Mouse (Mus musculus): ENCODE measurements around the gene Psph.
"Not testable (repeated sequence)": the region's sequence is repeated elsewhere in the genome, so short reads cannot be mapped to it uniquely, and the experiment has no call there.

The Psph gene

DNA sequence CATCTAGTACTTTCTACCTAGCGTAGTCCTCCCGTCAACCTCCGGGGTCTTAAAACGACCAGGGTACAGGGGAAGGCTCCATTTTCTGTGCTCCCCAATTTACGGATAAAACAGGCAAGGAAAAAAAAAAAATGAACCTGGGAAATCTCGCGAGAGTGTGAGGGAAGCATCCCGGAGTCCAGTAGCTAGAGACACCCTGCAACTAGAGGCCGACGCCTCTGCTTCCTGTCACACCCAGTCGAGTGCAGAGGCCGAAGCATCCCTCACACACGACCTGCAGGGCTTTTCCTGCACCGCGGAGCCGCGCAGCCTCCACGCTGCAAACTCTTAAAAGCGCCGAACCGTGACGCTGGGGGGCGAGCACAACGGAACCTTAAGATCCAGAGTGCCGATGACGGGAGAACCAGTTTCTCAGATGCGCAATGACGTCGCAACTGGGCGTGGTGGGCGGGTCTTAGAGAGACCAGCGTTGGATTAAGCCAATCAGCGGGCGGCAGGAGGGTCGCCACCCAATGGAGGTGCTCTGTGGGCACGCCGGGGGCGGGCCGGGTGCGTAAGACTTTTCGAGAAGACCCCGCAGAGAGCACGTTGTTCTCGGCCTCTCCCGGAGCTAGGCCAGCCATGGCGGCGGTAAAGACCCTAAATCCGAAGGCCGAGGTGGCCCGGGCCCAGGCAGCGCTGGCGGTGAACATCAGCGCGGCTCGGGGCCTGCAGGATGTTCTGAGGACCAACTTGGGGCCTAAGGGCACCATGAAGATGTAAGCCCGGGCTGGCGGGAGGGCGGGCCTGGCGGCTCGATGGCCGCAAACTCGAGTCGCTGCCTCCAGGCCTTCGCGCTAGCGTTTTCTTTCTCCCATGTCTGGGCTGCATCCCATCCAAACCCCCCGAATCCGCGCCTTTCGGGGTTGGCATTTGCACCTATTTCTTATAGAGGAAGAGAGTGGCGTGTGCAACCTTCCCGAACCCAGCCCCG is at the start of gene Psph:
Psph (minus strand) TSS at position 632 of the 973 bp plus-strand sequence.
- DNase-seq (ENCODE audit: inconsistent ontology term), result peak; percentile 99

DNA sequence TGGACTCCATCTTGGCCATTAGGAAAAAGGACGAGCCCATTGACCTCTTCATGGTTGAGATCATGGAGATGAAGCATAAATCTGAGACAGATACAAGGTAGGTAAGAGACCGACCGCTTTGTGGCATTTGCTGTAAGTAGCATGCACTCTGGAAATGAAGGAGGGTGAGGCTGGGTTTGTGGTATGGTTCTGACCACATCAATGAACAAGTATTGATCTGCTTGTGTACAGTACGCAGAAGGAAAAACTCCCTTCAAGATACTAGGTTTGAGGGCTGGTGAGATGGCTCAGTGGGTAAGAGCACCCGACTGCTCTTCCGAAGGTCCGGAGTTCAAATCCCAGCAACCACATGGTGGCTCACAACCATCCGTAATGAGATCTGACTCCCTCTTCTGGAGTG is 3.3 kb upstream of the Psph start:
- not testable (repeated sequence) for DNase-seq (ENCODE audit: inconsistent ontology term)

DNA sequence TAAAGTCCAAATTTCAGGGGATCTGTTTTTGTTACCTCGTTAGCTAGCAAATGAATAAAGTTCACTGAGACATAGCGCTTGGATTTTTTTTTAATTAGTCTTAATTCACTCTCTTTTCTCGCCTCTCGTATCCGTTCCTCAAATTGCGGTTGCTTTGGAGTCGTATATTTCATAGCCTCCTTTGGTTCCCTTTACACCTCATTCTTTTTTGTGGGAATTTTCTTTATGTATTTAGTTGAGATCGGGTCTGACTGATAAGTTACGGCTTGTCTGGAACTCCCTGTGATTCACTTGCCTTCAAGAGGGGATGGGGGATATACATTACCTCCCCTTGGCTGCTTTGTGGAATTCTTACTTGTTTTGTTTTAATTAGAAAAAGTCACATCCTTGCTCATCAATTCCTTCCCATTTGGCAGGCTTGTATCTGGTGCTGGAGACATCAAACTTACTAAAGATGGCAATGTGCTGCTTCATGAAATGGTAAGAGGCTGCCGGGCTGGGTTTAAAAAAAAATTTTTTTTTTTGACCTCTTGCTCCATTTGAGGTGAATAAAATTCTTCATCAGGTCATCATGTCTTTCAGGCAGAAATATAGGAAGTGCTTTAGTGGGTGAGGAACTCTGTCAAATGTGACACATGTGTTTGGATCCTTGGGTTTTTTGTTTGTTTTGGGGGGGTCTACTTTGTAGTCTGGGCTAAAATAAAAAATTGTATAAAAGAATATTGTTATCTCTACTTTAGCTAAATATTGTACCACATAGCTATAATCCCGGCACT is 757 bp upstream of the Psph start:
- no peak for DNase-seq (ENCODE audit: inconsistent ontology term)

DNA sequence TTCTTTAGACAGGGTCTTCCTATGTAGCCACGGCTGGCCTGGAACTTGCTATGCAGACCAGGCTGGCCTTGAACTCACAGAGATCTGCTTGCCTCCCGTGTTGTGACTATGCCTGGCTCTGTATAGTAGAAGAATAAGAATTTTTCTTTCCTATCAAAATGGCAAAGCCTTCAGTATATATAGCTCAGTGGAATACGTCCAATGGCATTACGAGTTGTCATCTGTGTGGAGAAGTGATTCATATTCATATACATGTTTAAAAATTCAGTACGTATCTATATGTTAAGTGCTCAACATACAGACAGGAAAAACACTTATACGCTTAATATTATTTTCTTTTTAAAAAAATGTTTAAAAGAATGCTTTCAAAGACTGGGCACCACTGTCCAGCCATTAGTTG is 1.1 kb downstream of the Psph start:
- peak; percentile 17 for DNase-seq (ENCODE audit: inconsistent ontology term)

DNA sequence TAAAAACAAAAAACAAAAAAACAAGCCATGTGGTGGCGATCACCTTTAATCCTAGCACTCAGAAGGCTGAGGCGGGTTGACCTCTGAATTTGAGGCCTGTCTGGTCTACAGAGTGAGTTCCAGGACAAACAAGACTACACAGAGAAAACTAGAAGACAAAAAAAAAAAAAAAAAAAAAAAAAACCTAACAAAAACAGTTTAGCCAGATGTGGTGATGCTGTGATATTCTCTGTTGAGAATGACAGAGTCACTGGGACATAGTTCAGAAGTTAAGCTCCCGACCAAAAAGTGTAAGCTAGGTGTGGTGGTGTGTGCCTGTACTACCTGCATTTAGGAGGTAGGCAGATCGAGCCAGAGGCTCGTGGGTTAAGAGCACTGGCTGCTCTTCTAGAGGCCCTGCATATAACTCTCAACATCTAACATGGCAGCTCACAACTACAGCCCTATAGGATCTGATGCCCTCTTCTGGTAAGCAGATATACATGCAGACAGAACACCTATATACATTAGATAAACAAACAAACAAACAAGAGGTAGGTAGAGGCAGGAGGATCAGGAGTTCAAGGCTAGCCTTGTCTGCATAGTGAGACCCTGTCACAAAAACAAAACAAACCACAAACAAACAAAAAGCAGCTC is 1.9 kb downstream of the Psph start:
- DNase-seq (ENCODE audit: inconsistent ontology term), result no peak

DNA sequence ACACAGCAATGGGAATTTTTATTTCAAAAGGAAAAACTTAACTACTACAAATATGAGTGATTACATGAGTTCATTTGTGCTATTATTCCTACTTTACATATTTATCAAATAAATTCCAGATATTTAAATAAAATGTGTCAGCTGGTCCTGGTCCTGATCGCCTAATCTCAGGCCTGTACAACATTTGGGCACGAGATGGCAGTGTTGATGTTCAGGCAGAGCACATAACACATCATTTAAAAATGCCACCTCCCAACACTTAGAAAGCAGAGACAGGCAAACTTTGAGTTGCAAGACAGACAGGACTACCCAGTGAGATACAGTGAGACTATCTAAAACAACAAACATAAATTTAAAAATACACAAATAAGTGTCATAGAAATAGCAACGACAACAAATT is 5.0 kb downstream of the Psph start:
- DNase-seq (ENCODE audit: inconsistent ontology term), result peak; percentile 19

DNA sequence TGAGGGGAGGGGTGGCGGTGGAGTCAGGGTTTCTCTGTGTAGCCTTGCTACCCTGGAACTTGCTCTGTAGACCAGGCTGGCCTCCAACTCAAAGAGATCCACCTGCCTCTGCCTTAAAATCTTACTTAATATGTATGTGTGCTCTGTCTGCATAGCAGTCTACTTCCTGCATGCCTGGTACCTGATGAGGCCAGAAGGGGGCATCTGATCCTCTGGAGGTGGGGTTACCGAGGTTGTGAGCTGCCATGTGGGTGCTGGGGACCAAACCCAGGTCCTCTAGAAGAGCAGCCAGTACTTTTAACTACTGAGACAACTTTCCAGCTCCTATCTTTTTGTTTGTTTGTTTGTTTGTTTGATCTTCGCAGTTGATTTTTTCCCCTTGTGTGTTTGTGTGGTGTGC is 7.1 kb downstream of the Psph start:
- no peak for DNase-seq (ENCODE audit: inconsistent ontology term)

DNA sequence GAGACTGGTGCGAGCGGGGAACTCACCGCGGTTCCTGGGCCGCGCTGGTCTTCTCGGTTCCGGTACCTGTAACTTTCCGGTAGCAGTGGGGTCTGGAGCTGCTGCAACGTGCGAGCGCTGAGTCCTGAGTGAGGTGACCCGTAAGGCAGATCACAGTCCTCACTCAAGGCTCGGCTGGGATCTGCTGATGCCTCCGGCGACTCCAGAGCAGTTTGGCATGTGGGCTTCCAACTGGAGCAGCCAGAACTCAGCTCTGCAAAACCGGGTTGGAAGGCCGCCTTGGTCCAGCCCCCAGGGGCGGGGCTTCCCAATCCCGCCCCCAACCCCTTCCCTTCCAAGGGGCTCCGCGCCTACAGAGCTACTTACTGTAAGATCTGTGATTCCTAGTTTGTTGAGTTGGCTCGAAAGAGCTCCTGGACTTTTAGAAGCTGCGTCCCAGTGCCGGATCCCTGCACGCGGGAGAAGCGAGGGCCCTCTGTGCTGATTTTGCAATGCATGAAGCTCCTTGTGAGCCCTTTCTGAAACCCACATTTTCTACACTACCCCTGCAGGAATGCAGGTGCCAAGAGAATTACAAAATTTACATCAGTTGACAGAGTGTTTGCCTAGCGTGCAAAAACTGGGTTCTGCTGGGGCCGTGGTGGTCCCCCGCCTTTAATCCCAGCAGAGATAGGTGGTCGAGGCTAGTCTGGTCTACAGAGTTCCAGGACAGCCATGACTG is 8.1 kb downstream of the Psph start:
- peak; percentile 93 for DNase-seq (ENCODE audit: inconsistent ontology term)

DNA sequence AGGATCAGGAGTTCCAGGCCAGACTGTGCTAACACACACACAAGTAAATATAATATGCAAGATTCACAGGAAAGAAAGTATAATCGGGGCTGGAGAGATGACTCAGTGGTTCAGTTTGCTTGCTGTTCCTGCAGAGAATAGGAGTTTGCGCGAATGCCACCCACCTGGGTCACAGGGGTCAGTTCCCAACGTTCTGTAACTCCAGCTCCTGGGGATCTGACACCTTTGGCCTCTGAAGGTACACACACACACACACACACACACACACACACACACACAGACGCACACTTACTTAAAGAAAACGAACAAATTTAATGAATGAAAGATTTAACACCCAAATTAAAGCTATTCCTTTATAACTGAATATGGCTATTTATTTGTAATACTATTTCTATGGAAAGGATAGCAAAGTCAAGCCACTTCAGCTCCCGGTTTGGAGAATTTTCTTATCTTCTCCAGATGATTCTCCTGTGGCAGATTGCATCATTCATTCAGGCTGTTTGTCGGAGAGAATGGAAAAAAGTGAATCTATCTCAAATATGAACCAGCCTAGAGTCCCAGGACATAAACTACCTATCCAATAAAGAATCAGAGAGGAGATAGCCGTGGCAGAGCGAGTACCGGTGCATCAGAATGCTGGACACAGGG is 8.8 kb downstream of the Psph start:
- peak; percentile 9 for DNase-seq (ENCODE audit: inconsistent ontology term)

DNA sequence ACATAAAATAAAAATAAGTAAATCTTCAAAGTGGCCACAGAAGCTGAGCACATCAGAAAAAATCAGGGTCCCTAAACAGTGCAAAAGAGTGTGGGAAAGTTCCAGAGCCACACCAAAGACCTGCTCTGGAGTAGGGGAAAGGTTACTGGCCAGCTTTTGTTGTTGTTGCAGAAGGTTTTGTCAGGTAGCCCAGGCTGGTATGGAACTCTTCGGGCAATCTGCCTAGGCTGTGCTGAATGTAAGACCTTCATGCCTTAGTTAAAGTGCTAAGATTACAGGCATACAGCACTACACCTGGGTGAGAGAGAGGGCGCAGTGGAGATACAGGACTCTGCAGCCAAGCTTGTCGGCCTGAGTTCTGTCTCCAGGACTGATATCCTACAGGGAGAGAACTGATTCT is 12.6 kb downstream of the Psph start:
- DNase-seq (ENCODE audit: inconsistent ontology term), result no peak

DNA sequence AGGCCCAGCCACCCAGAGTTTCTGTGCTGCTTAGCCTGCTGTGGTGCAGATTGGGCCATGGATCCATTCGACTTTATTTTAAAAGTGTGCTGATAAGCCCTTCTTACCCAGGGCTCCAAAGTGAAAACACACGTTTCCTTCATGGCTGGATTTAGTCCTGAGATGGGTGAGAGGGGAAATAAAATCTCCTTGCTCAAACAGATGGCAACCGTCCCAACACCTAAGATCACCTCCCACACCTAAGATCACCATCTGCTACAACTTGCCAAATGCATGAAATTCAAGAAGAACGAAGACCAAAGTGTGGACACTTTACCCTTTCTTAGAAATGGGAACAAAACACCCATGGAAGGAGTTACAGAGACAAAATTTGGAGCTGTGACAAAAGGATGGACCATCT is 13.9 kb downstream of the Psph start:
- DNase-seq (ENCODE audit: inconsistent ontology term), result not testable (repeated sequence)

DNA sequence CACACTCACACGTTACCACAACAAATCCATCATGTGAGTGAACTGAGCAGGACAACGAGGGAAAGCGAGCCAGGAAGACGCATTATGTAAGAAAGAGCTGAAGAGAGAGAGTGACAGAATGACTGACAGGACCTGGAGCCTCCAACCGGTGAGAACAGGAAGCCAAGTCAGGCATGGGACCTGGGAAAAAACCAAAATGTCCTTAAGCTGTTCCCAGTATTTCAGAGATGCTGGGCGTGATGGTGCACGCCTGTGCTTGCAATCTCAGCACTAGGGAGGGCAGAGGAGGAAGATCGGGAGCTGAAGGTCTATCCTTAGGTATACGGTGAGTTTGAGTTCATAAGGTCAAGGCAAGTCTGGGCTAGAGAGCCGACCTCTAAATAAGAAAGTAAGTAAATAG is 14.8 kb downstream of the Psph start:
- no peak for DNase-seq (ENCODE audit: inconsistent ontology term)

DNA sequence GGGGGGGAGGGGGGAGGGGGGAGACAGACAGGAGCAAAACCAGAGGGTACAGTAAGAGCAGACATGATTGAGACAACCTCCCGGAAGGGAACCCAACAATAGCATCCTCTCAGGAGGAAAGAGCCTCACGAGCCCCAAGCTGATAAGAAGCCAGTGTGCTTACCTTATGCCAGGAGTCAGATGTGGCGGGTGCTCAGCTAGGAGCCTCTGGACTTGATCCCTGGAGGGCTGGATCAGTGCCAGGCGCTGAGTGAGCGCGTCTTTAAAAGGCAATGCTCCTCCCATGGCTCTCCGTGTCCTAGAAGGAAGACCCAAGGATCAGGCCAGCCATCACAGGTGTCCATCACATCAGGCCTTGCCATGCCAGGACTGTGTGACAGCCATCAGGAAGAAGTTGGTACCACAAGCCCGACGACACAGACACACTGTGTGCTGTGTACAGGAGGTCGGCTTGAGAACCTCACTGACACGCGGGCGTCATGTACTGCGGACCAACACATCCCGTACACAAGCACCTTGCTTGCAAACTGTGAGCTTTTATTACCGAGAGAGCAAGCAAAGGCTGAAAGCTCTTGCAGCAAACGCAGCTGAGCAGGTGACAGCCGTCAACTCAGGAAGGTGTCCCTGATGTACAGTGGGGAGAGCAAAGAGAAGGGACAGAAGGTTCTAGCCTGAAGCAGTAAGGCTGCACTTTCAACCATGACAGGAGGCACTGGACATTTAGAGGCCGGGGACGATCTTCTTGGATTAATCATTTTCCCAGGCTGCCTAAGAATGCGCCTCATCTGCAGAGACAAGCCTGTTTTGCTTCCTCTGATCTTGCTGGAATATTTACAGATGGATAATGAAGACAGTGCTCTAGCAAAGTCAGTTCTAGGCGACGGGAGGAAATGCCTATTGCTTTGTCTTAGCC is 16.6 kb downstream of the Psph start:
- DNase-seq (ENCODE audit: inconsistent ontology term), result no peak

DNA sequence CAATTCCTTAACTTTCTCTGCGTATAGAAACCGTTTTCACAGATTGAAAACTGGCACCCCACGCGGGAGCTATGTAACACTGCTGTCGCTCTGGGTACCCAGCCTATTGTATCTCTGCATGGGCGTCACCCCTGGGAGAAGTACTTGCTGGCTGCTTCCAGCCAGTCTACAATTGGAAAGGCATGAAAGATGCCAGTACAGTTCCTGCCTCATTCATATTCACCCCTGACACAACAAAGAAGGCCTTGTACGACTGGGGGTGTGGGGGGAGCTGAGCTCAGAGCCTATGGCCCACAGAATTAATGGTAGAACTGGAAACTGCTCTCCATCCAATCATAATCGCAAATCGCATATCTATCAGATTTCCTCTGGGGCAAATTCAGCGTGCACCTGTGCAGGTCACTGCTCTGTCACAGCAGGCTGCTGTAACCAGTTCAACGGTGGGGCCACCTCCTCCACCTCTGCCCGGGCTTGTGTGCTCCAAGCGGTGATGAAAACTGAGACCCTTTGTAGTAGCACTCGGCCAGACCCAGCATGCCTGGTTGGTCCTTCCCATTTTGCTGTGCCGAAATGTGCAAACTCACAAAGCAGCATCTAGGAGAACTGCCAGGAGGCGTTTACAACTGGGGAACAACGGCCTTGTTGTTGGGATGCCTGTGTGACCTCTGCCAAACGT is 25.2 kb downstream of the Psph start:
- peak; percentile 87 for DNase-seq (ENCODE audit: inconsistent ontology term)

DNA sequence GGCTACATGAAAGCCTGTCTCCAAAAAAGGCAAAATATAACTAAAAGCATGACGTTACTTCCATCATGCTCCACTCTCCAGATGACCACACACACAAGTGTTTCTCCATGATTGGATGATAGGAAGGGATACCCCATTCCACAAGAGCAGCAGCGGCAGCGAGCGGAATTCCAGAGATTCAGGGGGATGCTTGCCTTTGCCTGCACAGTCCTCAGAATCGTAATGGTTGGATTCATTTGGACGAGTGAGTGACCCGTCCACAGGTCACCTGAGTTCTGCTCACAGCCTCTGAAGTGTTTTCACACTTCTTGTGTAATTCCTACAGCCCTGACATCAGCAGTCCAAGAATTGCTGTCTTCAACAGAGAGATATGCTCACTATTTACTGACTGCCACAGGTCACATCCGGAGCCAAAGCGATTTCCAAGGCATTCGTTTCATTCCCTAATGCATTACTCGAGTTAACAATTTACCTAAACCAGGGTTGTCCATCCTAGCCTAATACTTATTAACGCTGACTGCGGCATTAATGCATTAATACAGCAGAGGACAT is 27.2 kb downstream of the Psph start:
- DNase-seq (ENCODE audit: inconsistent ontology term), result no peak

DNA sequence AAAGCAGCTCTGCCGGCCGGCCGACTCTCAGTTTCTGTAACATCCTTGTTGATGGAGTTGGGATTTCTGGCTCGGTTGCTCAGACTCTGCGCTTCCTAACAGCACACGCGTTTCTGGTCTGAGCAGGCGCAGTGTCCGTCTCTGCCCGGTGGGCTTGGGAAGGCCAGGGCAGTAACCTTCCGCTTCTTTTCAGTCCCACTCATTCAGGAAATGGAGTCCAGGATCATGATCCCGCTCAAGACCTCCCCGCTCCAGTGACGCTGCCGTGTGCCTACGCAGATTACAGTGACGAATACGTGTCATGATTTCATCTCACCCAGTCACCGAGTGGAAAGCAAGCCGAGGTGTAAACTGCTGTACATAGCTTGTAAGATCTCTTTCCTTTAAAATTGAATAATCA is 30.4 kb downstream of the Psph start:
- DNase-seq (ENCODE audit: inconsistent ontology term), result no peak

DNA sequence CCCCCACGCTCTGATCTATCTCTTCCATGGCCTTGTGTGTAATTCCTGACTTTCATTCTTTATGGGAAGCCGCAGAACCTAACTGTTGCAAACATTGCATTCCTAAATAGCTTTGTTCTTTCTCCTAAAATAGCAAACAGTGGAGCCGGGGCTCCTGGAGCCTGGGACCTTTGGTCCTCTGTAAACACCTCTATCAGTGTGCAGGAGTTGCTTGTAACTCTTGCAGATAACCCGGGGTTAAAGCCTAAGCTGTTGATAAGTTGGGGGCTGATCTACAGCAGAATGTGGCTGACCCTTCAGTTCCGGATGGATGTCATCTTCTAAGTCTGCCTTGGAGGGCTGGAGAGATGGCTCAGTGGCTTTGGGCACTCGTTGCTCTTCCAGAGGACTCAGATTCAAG is 43.2 kb downstream of the Psph start:
- DNase-seq (ENCODE audit: inconsistent ontology term), result no peak

DNA sequence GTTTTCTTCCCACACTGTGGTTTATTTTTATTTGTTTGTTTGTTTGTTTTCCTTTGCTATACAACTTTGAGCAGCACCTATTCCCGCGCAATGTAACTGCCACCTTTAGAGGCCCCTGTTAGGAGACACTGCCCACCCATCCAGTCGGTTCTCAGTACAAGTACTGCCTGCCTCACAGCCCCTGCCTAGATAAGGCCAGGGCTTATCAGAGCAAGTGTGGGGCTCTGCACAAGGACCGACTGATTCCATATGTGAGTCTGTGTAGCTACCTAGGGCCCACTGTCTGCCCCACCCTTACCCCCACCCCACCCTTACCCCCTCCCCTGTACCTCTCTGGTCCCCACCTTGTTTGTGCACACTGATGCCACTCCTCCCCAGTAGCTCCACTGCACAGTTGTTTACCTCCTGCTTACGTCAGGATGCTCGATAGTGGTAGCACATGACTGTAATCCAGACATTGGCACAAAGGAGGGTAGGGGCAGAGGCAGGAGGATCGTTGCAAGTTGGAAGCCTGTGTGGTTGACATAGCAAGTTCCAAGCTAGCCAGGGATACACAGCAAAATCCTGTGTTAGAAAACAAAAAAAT is 44.3 kb downstream of the Psph start:
- no peak for DNase-seq (ENCODE audit: inconsistent ontology term)

DNA sequence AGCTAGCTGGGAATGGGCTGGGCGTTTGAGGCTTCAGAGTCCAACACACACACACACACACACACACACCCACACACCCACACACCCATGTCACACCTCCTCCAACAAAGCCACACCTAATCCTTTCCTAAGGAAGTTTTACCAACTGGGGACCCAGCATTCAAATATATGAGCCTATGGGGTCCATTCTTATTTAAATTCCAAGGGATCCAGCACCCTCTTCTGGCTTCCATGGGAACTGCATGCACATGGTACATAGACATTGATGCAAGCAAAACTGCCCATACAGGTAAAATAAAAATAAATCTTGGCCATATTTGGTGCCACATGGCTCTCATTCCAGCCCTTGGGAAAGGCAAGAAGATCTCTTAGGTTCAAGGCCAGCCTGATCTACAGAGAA is 46.3 kb downstream of the Psph start:
- peak; percentile 17 for DNase-seq (ENCODE audit: inconsistent ontology term)

All from Muller cell, postnatal 12 days (primary cell).